Mouse (Mus musculus): ENCODE measurements around the gene C4bp.
"Not testable (repeated sequence)": the region's sequence is repeated elsewhere in the genome, so short reads cannot be mapped to it uniquely, and the experiment has no call there.

DNA sequence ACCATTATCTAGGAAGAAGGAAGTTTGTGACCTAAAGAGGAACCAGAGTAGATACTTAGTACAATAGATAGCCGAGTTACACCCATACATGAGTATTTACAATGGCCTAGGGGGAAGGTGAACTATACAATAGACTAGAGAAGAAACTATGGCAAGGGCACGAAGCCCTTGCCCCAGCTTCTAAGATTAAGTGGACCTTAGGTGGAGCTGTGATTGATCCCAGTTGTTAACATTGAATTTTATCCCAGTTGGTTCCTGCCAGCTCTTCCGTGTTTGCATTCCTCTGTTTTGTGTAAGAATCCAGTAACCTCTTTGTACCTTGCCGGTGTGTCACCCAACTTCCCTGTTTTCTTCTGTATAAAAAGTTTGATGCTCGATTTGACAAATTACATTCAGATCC is 2.1 kb upstream of the C4bp start:
- not testable (repeated sequence) for TF ChIP-seq POLR2A (IDR thresholded peaks at IDR 0.05; ENCODE audit: insufficient read depth, low read depth, low read length); CTCF (IDR thresholded peaks at IDR 0.05); EP300 (IDR thresholded peaks at IDR 0.05; ENCODE audit: insufficient read depth, low read depth, low read length)

All from heart, adult 2 months (tissue).